Mouse (Mus musculus): ENCODE measurements around the gene Reln.

DNA sequence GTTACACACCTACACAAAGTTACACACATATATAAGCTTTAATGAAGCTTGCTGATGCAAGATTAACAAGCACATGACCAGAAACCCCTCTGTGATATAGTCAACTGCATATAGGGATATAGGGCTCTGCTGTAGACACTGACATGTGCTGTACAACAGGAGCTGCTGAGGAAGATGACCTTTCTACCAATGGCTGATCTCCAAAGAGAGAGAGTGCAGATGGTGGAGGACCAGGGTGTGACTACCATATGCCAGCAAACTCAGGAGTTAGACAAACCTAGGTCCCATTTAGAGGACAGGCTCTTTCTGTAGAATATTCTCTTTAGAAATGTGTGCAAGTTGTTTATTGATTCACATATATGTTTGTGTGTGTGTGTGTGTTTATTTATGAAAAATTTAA, 216.9 kb downstream of the Reln start:
- TF ChIP-seq CTCF (IDR thresholded peaks at IDR 0.05; ENCODE audit: extremely low read depth, insufficient read depth, low read length) (no peak), POLR2A (IDR thresholded peaks at IDR 0.05; ENCODE audit: extremely low read depth, insufficient read depth, low read length) (no peak)
